Mouse (Mus musculus) heart, embryonic 11.5 days (tissue): ENCODE measurements around the gene Vmn2r29. TPM values are rescaled to one million over a fixed set of nuclear protein-coding genes. Genes with fewer than 3 reads are reported as not detected.

Experiments used
- ATAC-seq: fragments of 200-750 bp; cut with Nextera tagmentation; replicated peaks from 2 replicates; pipeline ENCODE4 v1.8.0; 2017; ENCODE audit warnings: moderate library complexity; ENCODE audit not compliant: insufficient number of reproducible peaks, low FRiP score, low TSS enrichment
- H3K27ac ChIP-seq: fragments of 300-500 bp; sonication (generic); 2 replicates; pipeline ENCODE4 v1.5.1; 2014; ENCODE audit warnings: mild to moderate bottlenecking, low read depth, low read length
- H3K27me3 ChIP-seq: fragments of 300-500 bp; sonication (generic); 2 replicates; pipeline ENCODE4 v1.6.1; 2014; ENCODE audit warnings: mild to moderate bottlenecking, low read length, mixed read lengths; ENCODE audit not compliant: control insufficient read depth, insufficient read depth
- H3K36me3 ChIP-seq: fragments of 300-500 bp; sonication (generic); 2 replicates; pipeline ENCODE4 v1.6.1; 2014; ENCODE audit warnings: mild to moderate bottlenecking, low read length, moderate library complexity, mixed read lengths; ENCODE audit not compliant: control insufficient read depth, insufficient read depth
- H3K4me1 ChIP-seq: fragments of 300-500 bp; sonication (generic); 2 replicates; pipeline ENCODE4 v1.6.1; 2014; ENCODE audit warnings: low read length; ENCODE audit not compliant: control insufficient read depth, insufficient read depth
- H3K4me2 ChIP-seq: fragments of 300-500 bp; sonication (generic); 2 replicates; pipeline ENCODE4 v1.6.1; 2014; ENCODE audit warnings: mild to moderate bottlenecking, moderate library complexity
- H3K4me3 ChIP-seq: fragments of 300-500 bp; sonication (generic); 2 replicates; pipeline ENCODE4 v1.5.1; 2014; ENCODE audit warnings: low read depth, low read length
- H3K9ac ChIP-seq: fragments of 300-500 bp; sonication (generic); 2 replicates; pipeline ENCODE4 v1.6.1; 2014; ENCODE audit warnings: mild to moderate bottlenecking, low read depth, low read length, moderate library complexity
- H3K9me3 ChIP-seq: fragments of 300-500 bp; sonication (generic); replicated peaks from 2 replicates; pipeline ENCODE4 v1.6.1; 2016; ENCODE audit warnings: low read length; ENCODE audit not compliant: control insufficient read depth
- WGBS: fragments of 180-500 bp; shearing (Covaris S2); extraction: QIAGEN DNeasy Blood & Tissue Kit; methylation state at CpG from one replicate; pipeline ENCODE4 v1.1.7; 2014; ENCODE audit not compliant: insufficient replicate concordance; 5-methylcytosine and 5-hydroxymethylcytosine counted together
- polyA plus RNA-seq: library from polyadenylated mRNA; unstranded; fragments of >200 nt; fragmentation: Nextera tagmentation; extraction: Ambion mirVana; gene quantifications from 2 replicates; pipeline ENCODE4 v1.2.1, GENCODE M21; 2014

Gene Vmn2r29
- polyA plus RNA-seq, 1 experiment from 2014 or later = 0.17 TPM

- 83% methylated on average over 1 of the region's 1 CpGs for WGBS
- H3K9me3 ChIP-seq = no peaks in the 10 kb centered on the region
- H3K36me3 ChIP-seq = peaks cover 13% of the 10 kb centered on the region
- H3K9ac ChIP-seq = no peak overlapping the region
- no peak overlapping the region for H3K4me3 ChIP-seq
- no peaks in the 10 kb centered on the region for H3K27me3 ChIP-seq
- no peak overlapping the region for H3K27ac ChIP-seq
- H3K4me2 ChIP-seq = no peak overlapping the region
- no peak for ATAC-seq
- H3K4me1 ChIP-seq = no peaks in the 10 kb centered on the region
These were observed 61.2 kb downstream of the Vmn2r29 start for GRCm38 (mm10) chr7:7185897-7186296.

Other genes starting within 250 kb of the Vmn2r29 start
- 7.6 and 9.7 TPM in 2 replicates for gene Zfp954, start 125.8 kb downstream of the Vmn2r29 start, polyA plus RNA-seq
- gene Zfp773, start 110.6 kb downstream of the Vmn2r29 start, polyA plus RNA-seq = 0.61 and 0.67 TPM in 2 replicates
- 1.5 and 2.0 TPM in 2 replicates for gene Zfp418, start 76.0 kb downstream of the Vmn2r29 start, polyA plus RNA-seq
- 4.6 TPM in 2 replicates for gene Zfp772, start 37.3 kb downstream of the Vmn2r29 start, polyA plus RNA-seq
- 1.1 and 1.4 TPM in 2 replicates for gene Gm45844, start 31.0 kb upstream of the Vmn2r29 start, polyA plus RNA-seq
- 35.7 and 44.3 TPM in 2 replicates for gene Clcn4, start 53.5 kb upstream of the Vmn2r29 start, polyA plus RNA-seq
- not detected in 2 replicates for gene Vmn2r30, start 90.3 kb upstream of the Vmn2r29 start, polyA plus RNA-seq
- not detected in 2 replicates for gene Gm45783, start 127.2 kb upstream of the Vmn2r29 start, polyA plus RNA-seq
- not detected in 2 replicates for gene Vmn2r31, start 152.4 kb upstream of the Vmn2r29 start, polyA plus RNA-seq
- gene Vmn2r32, start 232.7 kb upstream of the Vmn2r29 start, polyA plus RNA-seq = not detected in 2 replicates